Mouse (Mus musculus) kidney, adult 9 months (tissue): ENCODE results near the gene Dnajc4.

Experiments
- DNase-seq: peaks from one replicate; pipeline ENCODE4 v3.0.0; 2022

The Dnajc4 gene

GRCm38 (mm10) chr19:6942764-6943163 lies 49.6 kb downstream of the Dnajc4 start:
- DNase-seq = no peak

- DNase-seq = peak; percentile 98
These were observed 50.1 kb downstream of the Dnajc4 start, which contains the start of gene Gpr137 for GRCm38 (mm10) chr19:6942249-6942691. TSS of gene Gpr137 (minus strand) at chr19:6942480.

- peak; percentile 94 for DNase-seq
These were observed 50.8 kb downstream of the Dnajc4 start, which contains the start of gene Bad for GRCm38 (mm10) chr19:6941372-6942248. TSS of gene Bad (plus strand) at chr19:6941861.

- no peak for DNase-seq
These were observed 51.7 kb downstream of the Dnajc4 start for GRCm38 (mm10) chr19:6940396-6941351.

GRCm38 (mm10) chr19:6939106-6940002 lies 53.0 kb downstream of the Dnajc4 start:
- DNase-seq = no peak
